Mouse (Mus musculus) intestine, postnatal 0 days (tissue): ENCODE data around the gene Dtx4. TPM values are rescaled to one million over a fixed set of nuclear protein-coding genes. Genes with fewer than 3 reads are reported as not detected.

ENCODE experiments used
- ATAC-seq: fragments of 200-750 bp; cut with Nextera tagmentation; 2 replicates; pipeline ENCODE4 v1.8.0; 2017; ENCODE audit warnings: mild to moderate bottlenecking, moderate TSS enrichment, moderate library complexity
- H3K27ac ChIP-seq: fragments of 300-500 bp; sonication (generic); 2 replicates; pipeline ENCODE4 v1.5.1; 2014; ENCODE audit warnings: mild to moderate bottlenecking, low read depth, low read length, moderate library complexity
- H3K27me3 ChIP-seq: fragments of 300-500 bp; sonication (generic); replicated peaks from 2 replicates; pipeline ENCODE4 v1.6.1; 2014; ENCODE audit warnings: low read length, mixed read lengths; ENCODE audit not compliant: control insufficient read depth, insufficient read depth
- H3K36me3 ChIP-seq: fragments of 300-500 bp; sonication (generic); 2 replicates; pipeline ENCODE4 v1.6.1; 2014; ENCODE audit warnings: mild to moderate bottlenecking, moderate library complexity; ENCODE audit not compliant: control insufficient read depth, insufficient read depth
- H3K4me1 ChIP-seq: fragments of 300-500 bp; sonication (generic); replicated peaks from 2 replicates; pipeline ENCODE4 v1.6.1; 2014; ENCODE audit warnings: antibody characterized with exemption, low read length, mixed read lengths; ENCODE audit not compliant: control insufficient read depth, insufficient read depth
- H3K4me2 ChIP-seq: fragments of 300-500 bp; sonication (generic); replicated peaks from 2 replicates; pipeline ENCODE4 v1.6.1; 2014; ENCODE audit warnings: low read depth, mild to moderate bottlenecking, moderate library complexity
- H3K4me3 ChIP-seq: fragments of 300-500 bp; sonication (generic); 2 replicates; pipeline ENCODE4 v1.5.1; 2014; ENCODE audit warnings: low read depth, low read length
- H3K9ac ChIP-seq: fragments of 300-500 bp; sonication (generic); 2 replicates; pipeline ENCODE4 v1.6.1; 2014; ENCODE audit warnings: mild to moderate bottlenecking, low read depth, low read length
- H3K9me3 ChIP-seq: fragments of 300-500 bp; sonication (generic); 2 replicates; pipeline ENCODE4 v1.6.1; 2016; ENCODE audit warnings: mixed run types; ENCODE audit not compliant: control insufficient read depth
- CTCF ChIP-seq: sonication (generic); IDR thresholded peaks from 2 replicates; pipeline ENCODE4 v1.5.1; 2016; ENCODE audit warnings: low read depth, mild to moderate bottlenecking, control low read depth, antibody characterized with exemption, moderate library complexity
- WGBS: fragments of 180-500 bp; shearing (Covaris S2); extraction: QIAGEN DNeasy Blood & Tissue Kit; methylation state at CpG from one replicate; pipeline ENCODE4 v1.1.7; 2014; 5-methylcytosine and 5-hydroxymethylcytosine counted together
- polyA plus RNA-seq: library from polyadenylated mRNA; unstranded; fragments of >200 nt; fragmentation: Nextera tagmentation; extraction: Ambion mirVana; gene quantifications from 2 replicates; pipeline ENCODE4 v1.2.1, GENCODE M21; 2015

The Dtx4 gene
- polyA plus RNA-seq, 1 experiment from 2014 or later: 4.9 TPM

- H3K4me2 ChIP-seq: no peak overlapping the region
- no peak overlapping the region for H3K27ac ChIP-seq
- no peak for ATAC-seq
- no peak for TF ChIP-seq CTCF
- no peaks in the 10 kb centered on the region for H3K27me3 ChIP-seq
- H3K9ac ChIP-seq: no peak overlapping the region
- H3K4me3 ChIP-seq: no peak overlapping the region
- H3K36me3 ChIP-seq: no peaks in the 10 kb centered on the region
- WGBS: 92% methylated on average over 1 of the region's 1 CpGs
- H3K4me1 ChIP-seq: 0 out of 2 replicates have a peak, but pooled peaks cover 2% of the 10 kb centered on the region
- H3K9me3 ChIP-seq: no peaks in the 10 kb centered on the region
Measured at GRCm38 (mm10) chr19:12539975-12540374, 38.7 kb upstream of the Dtx4 start.

- H3K4me3 ChIP-seq: no peak overlapping the region
- ATAC-seq: peak; percentile 45; the same call in 1 of the 2 replicates
- TF ChIP-seq CTCF: no peak
- H3K27ac ChIP-seq: no peak overlapping the region
- no peaks in the 10 kb centered on the region for H3K36me3 ChIP-seq
- no peak overlapping the region for H3K4me2 ChIP-seq
- no peaks in the 10 kb centered on the region for H3K27me3 ChIP-seq
- no peak overlapping the region for H3K9ac ChIP-seq
- H3K4me1 ChIP-seq: 0 out of 2 replicates have a peak, but pooled peaks cover 1% of the 10 kb centered on the region
- no peaks in the 10 kb centered on the region for H3K9me3 ChIP-seq
Measured at GRCm38 (mm10) chr19:12537168-12537567, 35.9 kb upstream of the Dtx4 start.

GRCm38 (mm10) chr19:12523377-12523776, 22.1 kb upstream of the Dtx4 start:
- Histone ChIP-seq H3K36me3 (no peaks in the 10 kb centered on the region), H3K4me3 (no peak overlapping the region), H3K4me1 (no peaks in the 10 kb centered on the region), H3K27me3 (no peaks in the 10 kb centered on the region), H3K9ac (no peak overlapping the region), H3K4me2 (no peak overlapping the region), H3K27ac (no peak overlapping the region), H3K9me3 (no peaks in the 10 kb centered on the region)
- 54% methylated on average over 4 of the region's 4 CpGs for WGBS
- TF ChIP-seq CTCF: no peak
- ATAC-seq: no peak

GRCm38 (mm10) chr19:12518541-12518890, 17.3 kb upstream of the Dtx4 start:
- H3K9me3 ChIP-seq: no peaks in the 10 kb centered on the region
- H3K4me1 ChIP-seq: no peaks in the 10 kb centered on the region
- peak overlapping the region; percentile 53 for H3K4me3 ChIP-seq
- no peak overlapping the region for H3K27ac ChIP-seq
- ATAC-seq: no peak
- TF ChIP-seq CTCF: no peak
- no peaks in the 10 kb centered on the region for H3K36me3 ChIP-seq
- no peak overlapping the region for H3K9ac ChIP-seq
- no peaks in the 10 kb centered on the region for H3K27me3 ChIP-seq
- peak overlapping the region; percentile 78; the same call in 1 of the 2 replicates for H3K4me2 ChIP-seq

- H3K4me2 ChIP-seq: peak overlapping the region; percentile 78
- no peak overlapping the region for H3K27ac ChIP-seq
- no peaks in the 10 kb centered on the region for H3K4me1 ChIP-seq
- ATAC-seq: peak; percentile 77
- H3K27me3 ChIP-seq: no peaks in the 10 kb centered on the region
- 3% methylated on average over 15 of the region's 16 CpGs for WGBS
- no peaks in the 10 kb centered on the region for H3K36me3 ChIP-seq
- H3K9me3 ChIP-seq: no peaks in the 10 kb centered on the region
- H3K4me3 ChIP-seq: peak overlapping the region; percentile 53
- H3K9ac ChIP-seq: peak overlapping the region; percentile 59; the same call in 1 of the 2 replicates
- TF ChIP-seq CTCF: peak; percentile 81
Measured at GRCm38 (mm10) chr19:12517671-12518540, 16.7 kb upstream of the Dtx4 start.

- no peak overlapping the region for H3K4me3 ChIP-seq
- no peaks in the 10 kb centered on the region for H3K27me3 ChIP-seq
- H3K4me1 ChIP-seq: no peaks in the 10 kb centered on the region
- H3K9ac ChIP-seq: no peak overlapping the region
- no peaks in the 10 kb centered on the region for H3K36me3 ChIP-seq
- H3K27ac ChIP-seq: no peak overlapping the region
- no peak for TF ChIP-seq CTCF
- no peak for ATAC-seq
- H3K9me3 ChIP-seq: no peaks in the 10 kb centered on the region
- H3K4me2 ChIP-seq: no peak overlapping the region
Measured at GRCm38 (mm10) chr19:12514621-12515020, 13.4 kb upstream of the Dtx4 start.
